Mouse (Mus musculus): Measurements from ENCODE around the gene Gprc5c.
A peak's percentile ranks its signal among the peaks of the same experiment; 100 is the strongest.

The Gprc5c gene

DNA sequence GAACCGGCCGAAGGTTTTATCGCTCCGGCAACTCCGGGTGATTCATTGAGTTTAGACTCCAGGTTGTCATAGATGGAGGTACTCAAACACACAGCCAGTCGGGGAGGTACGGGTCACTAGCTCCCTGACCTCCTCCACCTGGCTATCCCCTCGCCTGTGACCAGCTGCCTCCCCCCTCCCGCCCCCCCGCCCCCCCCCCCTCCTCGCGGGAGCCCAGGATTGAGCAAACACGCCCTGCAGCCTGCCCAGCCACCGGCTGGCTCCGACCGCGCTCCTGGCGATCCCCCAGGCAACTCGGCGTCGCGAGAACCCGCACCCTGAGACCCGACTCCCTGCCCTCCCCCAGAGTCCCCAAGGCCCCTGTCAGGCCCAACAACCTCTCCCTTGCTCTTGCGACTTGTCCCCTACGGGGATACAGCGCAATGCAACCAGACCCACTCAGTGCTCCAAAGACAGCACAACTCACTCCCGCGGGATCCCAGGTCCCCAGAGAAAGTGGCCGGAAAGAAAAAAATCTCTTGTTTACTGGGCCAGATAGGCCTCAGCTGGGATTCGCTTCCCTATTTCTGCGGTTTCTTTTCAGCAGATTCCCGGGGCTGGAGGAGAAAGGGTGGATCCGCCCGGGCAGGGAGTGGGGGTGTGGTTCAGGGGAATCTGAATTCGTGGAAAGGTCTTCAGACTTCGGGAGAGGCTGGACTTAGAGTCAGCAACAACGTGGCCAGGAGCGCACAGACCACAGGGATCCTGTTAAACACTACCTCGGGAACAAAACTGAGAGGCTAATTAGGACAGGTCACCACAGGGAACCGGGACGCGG, at the start of gene Gprc5c:
Gene Gprc5c, plus strand, starts transcription at position 701 of the 817 bp plus-strand sequence.
- no peak for DNase-seq (ENCODE audit: low spot score)

GRCm38 (mm10) chr11:114801906-114802305, 49.0 kb upstream of the Gprc5c start:
- DNase-seq (ENCODE audit: low spot score) = no peak

DNA sequence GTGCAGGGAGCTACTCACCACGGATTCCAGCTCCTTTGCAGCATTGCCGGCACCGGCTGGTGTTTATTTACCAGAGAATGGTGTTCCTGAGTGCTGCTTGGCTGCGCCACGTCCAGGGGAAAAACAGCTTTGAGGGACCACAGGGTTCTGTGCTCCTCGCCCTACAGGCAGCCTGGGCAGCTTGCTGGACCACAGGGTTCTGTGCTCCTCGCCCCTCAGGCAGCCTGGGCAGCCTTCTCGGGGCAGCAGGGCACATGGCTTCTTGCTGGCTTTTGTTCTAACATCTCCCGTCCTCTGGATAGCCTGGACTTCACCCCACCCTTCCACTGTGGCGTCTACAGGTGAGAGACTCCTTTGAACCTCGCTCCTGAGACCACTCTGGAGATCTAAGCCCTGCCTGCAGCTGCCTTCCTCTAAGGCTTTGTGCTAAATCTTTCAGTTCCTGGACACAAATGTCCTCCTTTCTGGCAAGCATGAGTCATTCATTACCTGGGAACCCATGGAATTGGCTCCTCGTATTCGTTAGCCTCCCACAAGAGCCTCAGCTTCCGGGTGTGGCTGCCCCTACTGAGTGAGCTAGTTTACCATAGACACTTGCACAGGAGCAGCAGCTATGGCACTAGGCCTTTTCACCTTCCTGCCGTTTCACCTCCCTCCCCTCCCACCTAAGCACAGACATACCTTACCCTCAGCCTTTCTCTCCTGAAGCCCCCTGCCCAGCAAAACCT, 48.2 kb upstream of the Gprc5c start:
- DNase-seq (ENCODE audit: low spot score) = no peak

GRCm38 (mm10) chr11:114803990-114804389, 47.0 kb upstream of the Gprc5c start:
- DNase-seq (ENCODE audit: low spot score) = no peak

DNA sequence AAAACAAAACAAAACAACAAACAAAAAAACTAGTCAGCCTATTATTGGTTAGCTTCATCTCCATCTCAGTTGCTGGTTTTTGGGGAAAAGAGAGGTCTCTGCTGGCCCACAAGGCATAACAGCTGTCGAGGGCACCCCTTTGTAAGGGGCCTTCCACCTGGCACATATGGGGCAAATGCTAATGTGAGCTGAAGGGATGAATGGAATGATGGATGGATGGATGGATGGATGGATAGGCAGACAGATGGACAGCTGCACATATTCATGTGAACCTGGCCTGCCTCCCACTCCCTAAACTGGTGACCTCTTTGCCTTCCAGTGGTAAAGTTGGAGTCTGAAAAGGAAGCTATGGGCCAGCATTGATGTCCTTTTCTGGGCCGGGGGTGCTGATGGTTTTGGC, 43.9 kb upstream of the Gprc5c start:
- no peak for DNase-seq (ENCODE audit: low spot score)

DNA sequence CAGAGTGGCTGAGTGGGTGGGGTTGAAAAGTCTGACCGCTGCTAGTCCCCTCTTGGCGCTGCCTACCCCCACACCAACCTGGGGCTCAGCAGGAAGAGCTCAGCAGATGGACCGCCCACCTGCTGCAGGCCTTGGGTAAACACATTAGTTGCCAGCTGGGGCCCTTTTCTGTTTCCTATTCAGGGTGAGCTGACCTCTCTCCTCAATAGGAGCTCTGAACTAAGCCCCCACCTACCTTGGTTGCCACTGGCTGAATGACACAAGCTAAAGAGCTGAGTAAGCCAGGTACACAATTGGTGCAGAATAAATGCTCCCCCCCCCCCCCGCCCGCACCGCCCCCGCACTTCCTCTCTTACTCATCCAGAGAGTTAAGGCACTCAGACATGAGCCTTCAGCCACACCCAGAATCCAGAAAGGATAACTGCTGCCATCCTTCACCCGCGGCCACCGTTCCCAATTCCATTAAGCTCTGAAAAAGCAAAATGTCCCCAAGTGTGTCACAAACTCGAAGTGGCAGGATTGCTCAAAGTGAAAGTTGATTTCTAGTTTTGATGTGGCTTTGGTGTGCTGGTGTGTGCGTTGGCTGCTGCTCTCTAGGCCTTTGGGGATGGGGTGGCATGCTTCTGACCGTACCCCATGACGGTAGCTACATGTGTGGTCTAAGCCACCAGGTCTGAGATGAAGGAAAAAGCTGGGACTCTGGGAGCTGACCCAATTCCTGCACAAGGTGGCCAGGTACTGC, 43.1 kb upstream of the Gprc5c start:
- no peak for DNase-seq (ENCODE audit: low spot score)

DNA sequence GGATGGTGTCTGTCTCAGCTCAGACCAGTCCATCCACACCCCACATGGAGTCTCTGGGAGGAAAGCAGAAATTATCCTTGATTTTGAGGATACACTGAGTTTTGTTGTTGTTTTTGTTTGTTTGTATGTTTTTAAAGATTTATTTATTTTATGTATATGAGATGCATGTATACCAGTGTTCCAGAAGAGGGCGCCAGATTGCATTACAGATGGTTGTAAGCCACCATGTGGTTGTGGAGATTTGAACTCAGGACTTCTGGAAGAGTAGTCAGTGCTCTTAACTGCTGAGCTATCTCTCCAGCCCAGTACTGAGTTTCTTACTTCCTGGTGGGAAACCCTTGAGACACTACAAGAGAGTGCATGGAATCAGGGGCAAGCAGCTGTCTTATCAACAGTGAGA, 41.6 kb upstream of the Gprc5c start:
- no peak for DNase-seq (ENCODE audit: low spot score)

DNA sequence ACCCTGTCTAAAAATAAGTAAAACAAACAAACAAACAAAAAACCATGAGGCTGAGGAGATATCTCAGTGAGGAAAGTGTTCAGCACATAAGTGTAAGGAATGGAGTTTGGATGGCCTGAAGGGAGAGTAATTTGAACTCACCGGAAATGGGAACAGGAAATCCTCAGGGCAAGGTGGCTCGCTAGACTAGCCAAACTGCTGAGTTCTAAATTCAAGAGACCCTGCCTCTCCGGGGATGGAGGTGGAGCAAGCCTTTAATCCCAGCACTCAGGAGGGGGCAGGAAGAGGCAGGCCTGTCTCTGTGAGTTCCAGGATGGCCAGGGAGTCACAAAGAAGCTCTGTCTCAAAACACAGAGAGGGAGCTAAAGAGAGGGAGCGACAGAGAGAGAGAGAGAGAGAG, 40.6 kb upstream of the Gprc5c start:
- no peak for DNase-seq (ENCODE audit: low spot score)

- peak; percentile 75 for DNase-seq (ENCODE audit: low spot score)
These were observed 38.2 kb upstream of the Gprc5c start for GRCm38 (mm10) chr11:114812731-114813240.

GRCm38 (mm10) chr11:114814873-114815592, 35.9 kb upstream of the Gprc5c start:
- DNase-seq (ENCODE audit: low spot score) = no peak

GRCm38 (mm10) chr11:114816934-114817333, 34.0 kb upstream of the Gprc5c start:
- no peak for DNase-seq (ENCODE audit: low spot score)

GRCm38 (mm10) chr11:114818185-114818584, 32.8 kb upstream of the Gprc5c start:
- no peak for DNase-seq (ENCODE audit: low spot score)

- DNase-seq (ENCODE audit: low spot score) = peak; percentile 43
These were observed 31.8 kb upstream of the Gprc5c start for GRCm38 (mm10) chr11:114819110-114819509.

DNA sequence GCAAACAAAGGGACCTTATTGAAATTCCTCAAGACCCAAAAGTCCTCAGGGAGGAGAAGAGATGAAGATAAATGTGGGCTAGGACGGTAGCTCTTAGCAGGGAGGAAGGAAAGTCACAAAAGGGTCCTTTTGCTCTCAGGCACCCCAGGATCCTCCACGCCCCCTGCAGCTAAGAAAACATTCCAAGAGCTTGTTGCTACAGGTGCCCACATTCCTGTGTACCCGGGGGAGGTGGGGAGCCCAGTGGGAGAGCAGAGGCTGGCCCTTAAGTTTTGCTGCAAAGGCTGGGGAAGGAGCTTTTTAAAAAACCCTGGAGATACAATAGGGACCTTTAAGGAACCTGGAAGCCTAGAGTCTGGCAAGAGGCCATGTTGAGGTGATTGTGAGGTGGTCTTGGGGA, 30.5 kb upstream of the Gprc5c start:
- no peak for DNase-seq (ENCODE audit: low spot score)

- DNase-seq (ENCODE audit: low spot score) = no peak
These were observed 29.6 kb upstream of the Gprc5c start for GRCm38 (mm10) chr11:114821325-114821724.

DNA sequence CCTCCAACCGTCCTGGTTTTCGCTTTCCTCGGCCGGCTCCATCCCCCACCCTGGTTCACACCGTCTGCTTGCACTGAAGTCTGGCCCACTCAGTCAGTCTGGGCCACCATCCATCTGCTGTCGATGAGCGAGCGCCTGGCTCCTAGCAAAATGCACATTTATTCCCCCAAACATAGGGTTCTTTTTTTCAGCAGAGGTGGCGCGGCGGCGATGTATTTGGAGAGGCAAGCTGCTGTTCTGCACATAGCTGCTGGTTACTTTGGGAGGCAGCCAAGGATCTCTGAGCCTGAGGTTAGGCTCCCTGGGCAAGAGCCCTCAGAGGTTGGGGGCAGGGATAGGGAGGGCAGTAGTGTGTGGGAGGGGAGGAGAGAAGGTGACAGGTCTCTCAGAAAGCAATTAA, 28.2 kb upstream of the Gprc5c start:
- no peak for DNase-seq (ENCODE audit: low spot score)

- no peak for DNase-seq (ENCODE audit: low spot score)
These were observed 27.7 kb upstream of the Gprc5c start for GRCm38 (mm10) chr11:114823199-114823725.

- DNase-seq (ENCODE audit: low spot score) = no peak
These were observed 24.3 kb upstream of the Gprc5c start for GRCm38 (mm10) chr11:114826686-114827085.

- peak; percentile 30 for DNase-seq (ENCODE audit: low spot score)
These were observed 21.2 kb upstream of the Gprc5c start for GRCm38 (mm10) chr11:114829499-114830432.

DNA sequence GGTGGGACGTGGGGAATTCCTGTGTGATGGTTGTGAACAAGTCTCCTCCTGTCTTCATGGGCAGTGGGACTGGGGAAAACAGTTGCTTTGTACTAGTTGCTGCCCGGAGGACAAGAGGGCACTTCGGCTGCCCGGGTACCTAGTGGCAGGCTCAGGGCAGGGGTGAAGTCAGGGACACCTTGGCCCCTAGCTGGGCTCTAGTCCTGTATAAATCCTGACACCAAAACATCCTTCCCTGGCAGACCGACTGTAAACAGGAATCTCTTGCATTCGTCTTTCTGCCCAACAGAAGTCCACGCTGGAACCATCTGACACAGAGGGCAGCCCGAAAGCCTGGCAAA, 20.5 kb upstream of the Gprc5c start:
- no peak for DNase-seq (ENCODE audit: low spot score)

- no peak for DNase-seq (ENCODE audit: low spot score)
These were observed 17.8 kb upstream of the Gprc5c start for GRCm38 (mm10) chr11:114833166-114833565.

Data from testis, postnatal 14 days (tissue).